Mouse (Mus musculus) olfactory bulb, adult 2 months (tissue): ENCODE measurements at regions not wholly inside any gene's neighbourhood (a gene's known extent, or its start where the extent isn't known, plus 50 kb on each side); places are given as distances from the start of the nearest gene placed in this dataset.

Experiments
- H3K27ac ChIP-seq: fragments of 200-500 bp; 2 replicates; pipeline ENCODE4 v1.5.1; 2012; ENCODE audit warnings: low read depth, low read length; ENCODE audit not compliant: insufficient read depth
- H3K4me1 ChIP-seq: fragments of 200-500 bp; 2 replicates; pipeline ENCODE4 v1.6.1; 2012; ENCODE audit warnings: low read length; ENCODE audit not compliant: control insufficient read depth, insufficient read depth
- H3K4me3 ChIP-seq: fragments of 200-500 bp; 2 replicates; pipeline ENCODE4 v1.5.1; 2012; ENCODE audit warnings: mild to moderate bottlenecking, low read depth, low read length, moderate library complexity; ENCODE audit not compliant: insufficient read depth
- CTCF ChIP-seq: fragments of 200-500 bp; IDR thresholded peaks from 2 replicates; pipeline ENCODE4 v1.5.1; 2012; ENCODE audit warnings: low read depth, mild to moderate bottlenecking, low read length, moderate library complexity; ENCODE audit not compliant: insufficient read depth
- POLR2A ChIP-seq: fragments of 200-500 bp; IDR thresholded peaks from 2 replicates; pipeline ENCODE4 v1.6.1; 2012; ENCODE audit warnings: mild to moderate bottlenecking, low read depth, low read length, moderate library complexity; ENCODE audit not compliant: insufficient read depth
- WGBS: fragments of 180-500 bp; shearing (Covaris S2); methylation state at CpG from one replicate; pipeline ENCODE4 v1.1.7; 2018; 5-methylcytosine and 5-hydroxymethylcytosine counted together

DNA sequence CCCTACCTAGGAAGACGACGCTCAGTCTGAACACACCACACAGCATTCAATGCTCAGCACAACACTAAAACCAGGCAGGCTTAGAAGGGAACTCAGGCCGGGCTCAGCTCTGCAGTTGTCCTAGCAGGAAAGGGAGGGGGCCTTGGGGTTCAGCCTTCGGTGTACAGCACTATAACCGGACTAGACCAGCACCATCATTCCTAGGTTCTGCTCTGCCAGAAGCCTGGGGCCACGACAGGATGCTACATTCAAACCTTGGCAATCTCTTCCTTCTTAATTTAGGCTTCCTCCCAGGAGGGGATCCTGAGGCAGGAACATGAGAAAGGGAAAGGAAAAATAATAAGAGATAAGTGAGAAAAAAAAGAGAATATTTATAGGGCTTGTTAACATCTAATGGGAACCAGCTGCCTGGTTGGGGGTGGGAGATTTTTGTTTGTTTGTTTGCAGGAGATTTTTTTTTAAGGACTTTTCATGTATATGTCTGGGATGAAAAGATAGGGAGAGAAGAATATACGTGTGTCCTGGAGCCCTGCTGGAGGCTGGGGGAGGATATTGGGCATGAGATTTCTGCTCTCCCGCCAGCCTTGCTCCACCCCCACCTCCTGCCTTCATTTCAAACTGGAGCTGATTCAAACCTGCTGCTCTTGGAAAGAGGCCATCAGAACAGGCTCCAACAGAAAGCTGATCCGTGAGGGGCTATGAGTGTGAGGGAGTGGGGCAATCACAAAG lies 73.8 kb upstream of the Boc start:
- H3K4me1 ChIP-seq = peaks cover 8% of the 10 kb centered on the region
- WGBS = 22% methylated on average over 9 of the region's 9 CpGs
- no peak overlapping the region for H3K4me3 ChIP-seq
- TF ChIP-seq CTCF (no peak), POLR2A (no peak)
- H3K27ac ChIP-seq = no peak overlapping the region

- Histone ChIP-seq H3K27ac (no peak overlapping the region), H3K4me3 (no peak overlapping the region), H3K4me1 (peaks cover 8% of the 10 kb centered on the region)
- WGBS = 90% methylated on average over 4 of the region's 4 CpGs
- no peak for TF ChIP-seq POLR2A
- TF ChIP-seq CTCF = no peak
These were observed 72.8 kb upstream of the Boc start for GRCm38 (mm10) chr16:44631357-44632053.

- no peak for TF ChIP-seq POLR2A
- TF ChIP-seq CTCF = no peak
- peaks cover 8% of the 10 kb centered on the region for H3K4me1 ChIP-seq
- no peak overlapping the region for H3K27ac ChIP-seq
- whole genome bisulfite sequencing = 94% methylated on average over 9 of the region's 9 CpGs
- H3K4me3 ChIP-seq = no peak overlapping the region
These were observed 72.2 kb upstream of the Boc start for GRCm38 (mm10) chr16:44630861-44631260.

DNA sequence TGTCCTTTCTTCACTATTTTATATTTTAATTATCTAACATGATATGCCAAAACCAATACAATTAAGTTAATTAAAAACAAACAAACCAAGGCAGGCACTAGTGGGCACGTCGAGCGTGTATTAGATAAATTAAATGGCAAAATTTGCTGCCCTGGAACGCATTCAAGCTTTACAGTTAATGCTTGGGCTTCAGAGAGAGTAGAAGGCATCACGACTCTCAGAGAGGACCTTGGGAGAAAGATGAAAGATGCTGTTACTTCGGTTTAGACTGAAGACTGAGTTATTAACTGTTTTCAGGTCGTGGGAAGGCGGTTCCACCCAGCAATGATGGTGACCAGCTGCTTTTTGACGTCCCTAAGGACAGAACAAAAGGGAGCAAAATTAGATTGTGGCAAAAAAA lies 71.7 kb upstream of the Boc start:
- no peak overlapping the region for H3K27ac ChIP-seq
- peaks cover 8% of the 10 kb centered on the region for H3K4me1 ChIP-seq
- no peak overlapping the region for H3K4me3 ChIP-seq
- TF ChIP-seq CTCF (no peak), POLR2A (no peak)
- 85% methylated on average over 9 of the region's 9 CpGs for WGBS

DNA sequence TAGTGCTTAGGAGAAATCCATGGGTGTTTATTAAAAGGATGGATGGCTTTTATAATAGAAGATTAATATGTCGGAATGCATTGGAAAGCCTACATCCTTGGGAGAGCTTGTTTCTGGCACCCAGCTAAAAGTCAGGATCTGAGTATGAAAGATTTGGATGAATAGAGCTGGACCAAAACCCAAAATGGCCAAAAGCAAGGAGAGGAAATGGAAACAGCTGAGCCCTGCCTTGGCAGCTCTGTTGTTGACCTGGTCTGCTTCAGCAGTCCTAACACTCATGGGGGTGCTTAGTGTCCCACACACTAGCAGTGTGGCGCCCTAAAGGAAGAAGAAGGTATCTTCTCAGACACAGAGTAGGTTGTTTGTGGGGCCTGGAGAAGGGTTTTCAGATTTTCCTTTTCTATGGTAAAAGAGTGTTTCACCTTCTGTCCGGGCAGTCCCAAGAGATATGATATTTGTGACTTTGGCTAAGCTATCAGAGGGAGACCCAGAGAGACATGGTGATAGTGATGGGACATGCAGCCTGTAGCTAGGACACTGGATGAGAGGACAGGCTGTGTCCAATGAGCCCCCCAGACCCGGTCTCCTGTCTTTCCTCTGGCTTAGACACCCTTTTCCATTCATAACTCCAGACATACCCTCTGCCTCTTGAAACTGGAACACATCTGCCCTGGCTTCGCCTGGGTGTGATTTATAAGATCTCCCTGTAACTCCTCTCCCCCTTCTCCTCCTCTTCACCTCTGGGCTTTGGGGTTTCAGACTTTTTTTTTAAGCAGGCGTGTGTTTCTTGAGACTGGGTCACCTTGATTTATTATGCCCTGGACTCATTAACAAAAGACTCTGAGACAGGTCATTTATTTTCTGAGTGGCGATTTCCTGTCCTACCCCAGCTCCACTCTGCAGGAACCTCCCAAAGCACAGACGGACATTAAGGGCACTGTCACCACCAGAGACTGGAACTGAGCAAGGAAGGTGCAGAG lies 70.9 kb upstream of the Boc start:
- TF ChIP-seq CTCF = no peak
- no peak for TF ChIP-seq POLR2A
- no peak overlapping the region for H3K27ac ChIP-seq
- H3K4me1 ChIP-seq = peaks cover 8% of the 10 kb centered on the region
- WGBS = 94% methylated on average over 8 of the region's 8 CpGs
- no peak overlapping the region for H3K4me3 ChIP-seq

GRCm38 (mm10) chr16:44625871-44626293 lies 67.2 kb upstream of the Boc start:
- 78% methylated on average over 3 of the region's 3 CpGs for WGBS
- Histone ChIP-seq H3K4me3 (no peak overlapping the region), H3K27ac (no peak overlapping the region), H3K4me1 (no peaks in the 10 kb centered on the region)
- TF ChIP-seq CTCF (no peak), POLR2A (no peak)

DNA sequence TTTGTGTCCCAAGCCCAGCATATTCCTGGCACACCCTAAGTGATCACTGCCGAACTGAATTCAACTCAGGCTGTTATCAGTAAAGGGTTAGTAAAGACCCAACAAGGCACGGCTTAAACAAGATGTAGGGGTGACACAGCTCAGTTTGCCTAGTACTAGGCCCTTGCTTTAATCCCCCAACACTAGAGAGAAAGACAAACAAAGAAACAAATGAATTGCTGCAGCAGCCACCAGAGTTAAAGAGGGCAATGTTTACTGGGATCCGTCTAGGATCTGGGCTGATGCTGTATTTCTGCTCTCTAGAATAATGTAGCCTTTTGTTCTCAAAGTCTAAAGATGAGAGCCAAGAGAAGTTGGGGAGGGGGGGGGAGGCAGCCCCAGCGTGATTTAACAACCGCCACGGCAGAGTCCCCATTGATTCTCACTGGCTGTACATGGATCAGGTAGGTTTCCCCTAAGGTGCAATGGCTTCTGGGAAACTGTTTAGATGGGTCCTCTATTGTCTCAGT lies 66.5 kb upstream of the Boc start:
- 48% methylated on average over 6 of the region's 6 CpGs for WGBS
- Histone ChIP-seq H3K4me3 (no peak overlapping the region), H3K27ac (no peak overlapping the region), H3K4me1 (no peaks in the 10 kb centered on the region)
- TF ChIP-seq POLR2A (no peak), CTCF (no peak)

- Histone ChIP-seq H3K4me1 (no peaks in the 10 kb centered on the region), H3K4me3 (no peak overlapping the region), H3K27ac (no peak overlapping the region)
- no peak for TF ChIP-seq POLR2A
- no peak for TF ChIP-seq CTCF
- WGBS = 60% methylated on average over 5 of the region's 5 CpGs
These were observed 62.9 kb upstream of the Boc start for GRCm38 (mm10) chr16:44621573-44621972.
